Mouse (Mus musculus): Measurements from ENCODE around the gene Slc22a22. TPM values are rescaled to one million over a fixed set of nuclear protein-coding genes. Genes with fewer than 3 reads are reported as not detected.

Slc22a22 gene
- total and polyA plus RNA-seq, 3 experiments: not detected

DNA sequence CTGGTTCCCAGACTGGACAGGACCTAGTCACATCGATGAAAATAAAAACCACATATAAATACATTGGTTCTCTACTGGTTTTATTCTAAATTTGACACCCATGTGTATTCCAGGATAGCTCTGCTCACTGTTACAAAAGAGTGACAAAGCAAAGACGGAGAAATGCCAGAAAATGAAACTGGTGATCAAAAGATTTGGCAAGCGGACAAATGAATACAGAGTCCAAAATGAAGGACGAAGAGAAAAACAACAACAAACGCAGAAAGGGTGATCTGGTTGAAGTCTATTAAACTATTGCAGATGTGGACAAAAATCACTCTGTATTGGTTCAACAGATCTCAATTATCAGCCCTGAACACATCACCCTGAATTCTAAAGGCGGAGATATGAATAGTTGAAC, 12.4 kb downstream of the Slc22a22 start:
- Histone ChIP-seq H3K9me3 (replicated peaks; ENCODE audit: insufficient read depth, low read length) (no peaks in the 10 kb centered on the region), H3K27ac (ENCODE audit: control insufficient read depth, low read depth, low read length) (no peak overlapping the region), H3K4me3 (ENCODE audit: control insufficient read depth in 1 of 2, insufficient read depth in 1 of 2, low read depth in 2 of 2, low read length in 2 of 2) (no peak overlapping the region), H3K36me3 (ENCODE audit: control insufficient read depth in 1 of 2, insufficient read depth in 2 of 2, low read length in 2 of 2) (no peaks in the 10 kb centered on the region), H3K27me3 (ENCODE audit: control insufficient read depth in 1 of 2, insufficient read depth in 2 of 2, low read length in 2 of 2) (no peaks in the 10 kb centered on the region), H3K9ac (ENCODE audit: control insufficient read depth, low read depth, low read length, poor library complexity, severe bottlenecking) (no peak overlapping the region), H3K4me1 (ENCODE audit: control insufficient read depth in 1 of 2, insufficient read depth in 2 of 2, low read length in 2 of 2) (no peaks in the 10 kb centered on the region), H3K79me2 (ENCODE audit: control insufficient read depth, insufficient read depth, low read length, poor library complexity) (no peaks in the 10 kb centered on the region)
- no peak for TF ChIP-seq MAFK (IDR thresholded peaks at IDR 0.05; ENCODE audit: borderline replicate concordance, low read depth, low read length)
- no peak for TF ChIP-seq MYB (IDR thresholded peaks at IDR 0.05; ENCODE audit: low read depth, low read length)
- no peak for TF ChIP-seq JUND (IDR thresholded peaks at IDR 0.05; ENCODE audit: low read depth, low read length)
- DNase-seq (ENCODE audit: low read depth, low spot score): no peak

DNA sequence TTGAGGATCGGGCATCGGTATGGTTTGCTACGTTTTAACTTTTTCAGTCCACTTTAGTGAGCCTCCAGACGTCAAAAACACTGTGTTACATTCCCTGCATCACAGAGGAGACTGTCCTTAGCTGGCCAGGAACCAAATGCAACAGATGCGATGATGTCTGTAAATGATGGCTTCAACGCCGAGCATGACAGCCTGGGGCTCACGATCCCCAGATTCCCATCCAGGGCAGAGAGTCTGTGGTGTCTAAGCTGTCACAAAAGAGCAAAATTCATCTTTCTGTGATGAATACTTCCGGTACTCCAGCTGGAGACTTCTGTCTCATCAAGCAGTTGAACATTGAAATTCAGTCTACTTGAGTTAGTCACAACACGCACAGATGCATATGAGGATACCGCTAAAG, 13.4 kb downstream of the Slc22a22 start:
- no peaks in the 10 kb centered on the region for H3K9me3 ChIP-seq (replicated peaks; ENCODE audit: insufficient read depth, low read length)
- no peak overlapping the region for H3K27ac ChIP-seq (ENCODE audit: control insufficient read depth, low read depth, low read length)
- no peaks in the 10 kb centered on the region for H3K36me3 ChIP-seq (ENCODE audit: control insufficient read depth in 1 of 2, insufficient read depth in 2 of 2, low read length in 2 of 2)
- H3K4me3 ChIP-seq (ENCODE audit: control insufficient read depth in 1 of 2, insufficient read depth in 1 of 2, low read depth in 2 of 2, low read length in 2 of 2): no peak overlapping the region
- no peak overlapping the region for H3K9ac ChIP-seq (ENCODE audit: control insufficient read depth, low read depth, low read length, poor library complexity, severe bottlenecking)
- no peaks in the 10 kb centered on the region for H3K79me2 ChIP-seq (ENCODE audit: control insufficient read depth, insufficient read depth, low read length, poor library complexity)
- no peak for DNase-seq (ENCODE audit: low read depth, low spot score)
- no peaks in the 10 kb centered on the region for H3K4me1 ChIP-seq (ENCODE audit: control insufficient read depth in 1 of 2, insufficient read depth in 2 of 2, low read length in 2 of 2)
- no peak for TF ChIP-seq POLR2A (IDR thresholded peaks at IDR 0.05; ENCODE audit: control insufficient read depth in 1 of 2, insufficient read depth in 1 of 2, low read depth in 1 of 2, low read length in 2 of 2, poor library complexity in 1 of 2)
- no peak for TF ChIP-seq SIN3A (IDR thresholded peaks at IDR 0.05; ENCODE audit: low read length)
- no peak for TF ChIP-seq USF2 (IDR thresholded peaks at IDR 0.05; ENCODE audit: borderline replicate concordance in 1 of 2, insufficient read depth in 1 of 2, low read depth in 1 of 2, low read length in 2 of 2)
- TF ChIP-seq TCF12 (IDR thresholded peaks at IDR 0.05; ENCODE audit: low read depth, low read length): no peak
- TF ChIP-seq GABPA (IDR thresholded peaks at IDR 0.05; ENCODE audit: low read depth, low read length): no peak
- no peak for TF ChIP-seq TBP (IDR thresholded peaks at IDR 0.05; ENCODE audit: low read depth, low read length)
- TF ChIP-seq RCOR1 (IDR thresholded peaks at IDR 0.05; ENCODE audit: low read depth, low read length): no peak
- no peak for TF ChIP-seq SMC3 (IDR thresholded peaks at IDR 0.05; ENCODE audit: low read depth, low read length)
- TF ChIP-seq E2F4 (IDR thresholded peaks at IDR 0.05; ENCODE audit: borderline replicate concordance, low read depth, low read length): no peak
- TF ChIP-seq ZNF384 (IDR thresholded peaks at IDR 0.05; ENCODE audit: low read depth, low read length): no peak
- TF ChIP-seq TAL1 (IDR thresholded peaks at IDR 0.05; ENCODE audit: low read length): no peak
- no peak for TF ChIP-seq MYC (IDR thresholded peaks at IDR 0.05; ENCODE audit: low read depth, low read length)
- no peak for TF ChIP-seq USF1 (IDR thresholded peaks at IDR 0.05; ENCODE audit: low read depth, low read length)
- no peak for TF ChIP-seq MAFK (IDR thresholded peaks at IDR 0.05; ENCODE audit: borderline replicate concordance, low read depth, low read length)
- H3K27me3 ChIP-seq (ENCODE audit: control insufficient read depth in 1 of 2, insufficient read depth in 2 of 2, low read length in 2 of 2): no peaks in the 10 kb centered on the region

DNA sequence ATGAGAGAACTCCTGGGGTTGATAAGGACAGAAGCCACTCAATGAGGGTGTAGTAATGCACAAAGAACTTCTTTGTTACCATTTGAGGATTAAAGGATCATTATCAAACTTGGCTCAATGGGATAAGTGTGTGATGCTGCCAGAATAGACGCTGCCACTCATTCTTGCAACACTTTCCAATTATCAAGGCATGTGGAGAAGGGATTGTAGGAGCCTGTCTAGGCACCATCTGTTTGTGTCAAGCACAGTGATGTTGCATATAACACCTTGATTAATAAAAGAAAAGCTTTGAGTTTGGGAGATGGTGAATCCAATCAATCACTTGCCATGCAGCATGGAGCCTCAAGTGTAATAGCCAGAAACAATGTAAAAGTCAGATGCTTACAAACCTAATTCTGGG, 16.1 kb downstream of the Slc22a22 start:
- H3K4me3 ChIP-seq (ENCODE audit: control insufficient read depth in 1 of 2, insufficient read depth in 1 of 2, low read depth in 2 of 2, low read length in 2 of 2): no peak overlapping the region
- no peak overlapping the region for H3K9ac ChIP-seq (ENCODE audit: control insufficient read depth, low read depth, low read length, poor library complexity, severe bottlenecking)
- no peaks in the 10 kb centered on the region for H3K4me1 ChIP-seq (ENCODE audit: control insufficient read depth in 1 of 2, insufficient read depth in 2 of 2, low read length in 2 of 2)
- DNase-seq (ENCODE audit: low read depth, low spot score): no peak
- no peak overlapping the region for H3K27ac ChIP-seq (ENCODE audit: control insufficient read depth, low read depth, low read length)
- no peaks in the 10 kb centered on the region for H3K79me2 ChIP-seq (ENCODE audit: control insufficient read depth, insufficient read depth, low read length, poor library complexity)
- H3K27me3 ChIP-seq (ENCODE audit: control insufficient read depth in 1 of 2, insufficient read depth in 2 of 2, low read length in 2 of 2): no peaks in the 10 kb centered on the region
- no peaks in the 10 kb centered on the region for H3K36me3 ChIP-seq (ENCODE audit: control insufficient read depth in 1 of 2, insufficient read depth in 2 of 2, low read length in 2 of 2)
- no peaks in the 10 kb centered on the region; the same call in none of the 2 replicates for H3K9me3 ChIP-seq (replicated peaks; ENCODE audit: insufficient read depth, low read length)
- TF ChIP-seq NRF1 (IDR thresholded peaks at IDR 0.05; ENCODE audit: insufficient read depth, low read depth, low read length, poor library complexity, severe bottlenecking): no peak
- TF ChIP-seq RCOR1 (IDR thresholded peaks at IDR 0.05; ENCODE audit: low read depth, low read length): no peak
- TF ChIP-seq BHLHE40 (IDR thresholded peaks at IDR 0.05; ENCODE audit: borderline replicate concordance, low read depth, low read length): no peak
- no peak for TF ChIP-seq CHD2 (IDR thresholded peaks at IDR 0.05; ENCODE audit: low read length)
- no peak for TF ChIP-seq ZKSCAN1 (IDR thresholded peaks at IDR 0.05; ENCODE audit: low read depth, low read length)
- TF ChIP-seq CHD1 (IDR thresholded peaks at IDR 0.05; ENCODE audit: low read depth, low read length): no peak
- TF ChIP-seq GABPA (IDR thresholded peaks at IDR 0.05; ENCODE audit: low read depth, low read length): no peak
- TF ChIP-seq ZNF384 (IDR thresholded peaks at IDR 0.05; ENCODE audit: low read depth, low read length): no peak
- no peak for TF ChIP-seq JUND (IDR thresholded peaks at IDR 0.05; ENCODE audit: low read depth, low read length)
- no peak for TF ChIP-seq POLR2AphosphoS5 (IDR thresholded peaks at IDR 0.05; ENCODE audit: borderline replicate concordance, low read depth, low read length)
- no peak for TF ChIP-seq POLR2A (IDR thresholded peaks at IDR 0.05; ENCODE audit: control insufficient read depth in 1 of 2, insufficient read depth in 1 of 2, low read depth in 1 of 2, low read length in 2 of 2, poor library complexity in 1 of 2)
- no peak for TF ChIP-seq MAFK (IDR thresholded peaks at IDR 0.05; ENCODE audit: borderline replicate concordance, low read depth, low read length)
- TF ChIP-seq USF1 (IDR thresholded peaks at IDR 0.05; ENCODE audit: low read depth, low read length): no peak
- TF ChIP-seq SIN3A (IDR thresholded peaks at IDR 0.05; ENCODE audit: low read length): no peak
- no peak for TF ChIP-seq MEF2A (IDR thresholded peaks at IDR 0.05; ENCODE audit: extremely low read depth, insufficient replicate concordance, low read depth, low read length, poor library complexity, severe bottlenecking)
- TF ChIP-seq MYC (IDR thresholded peaks at IDR 0.05; ENCODE audit: low read depth, low read length): no peak
- no peak for TF ChIP-seq GATA1 (IDR thresholded peaks at IDR 0.05; ENCODE audit: low read depth, low read length)
